Mouse (Mus musculus): ENCODE measurements around the gene S100a2. TPM values are rescaled to one million over a fixed set of nuclear protein-coding genes. Genes with fewer than 3 reads are reported as not detected.
A peak's percentile ranks its signal among the peaks of the same experiment; 100 is the strongest.

Gene S100a2
- polyA plus RNA-seq, 1 experiment from 2014 or later, result not detected

DNA sequence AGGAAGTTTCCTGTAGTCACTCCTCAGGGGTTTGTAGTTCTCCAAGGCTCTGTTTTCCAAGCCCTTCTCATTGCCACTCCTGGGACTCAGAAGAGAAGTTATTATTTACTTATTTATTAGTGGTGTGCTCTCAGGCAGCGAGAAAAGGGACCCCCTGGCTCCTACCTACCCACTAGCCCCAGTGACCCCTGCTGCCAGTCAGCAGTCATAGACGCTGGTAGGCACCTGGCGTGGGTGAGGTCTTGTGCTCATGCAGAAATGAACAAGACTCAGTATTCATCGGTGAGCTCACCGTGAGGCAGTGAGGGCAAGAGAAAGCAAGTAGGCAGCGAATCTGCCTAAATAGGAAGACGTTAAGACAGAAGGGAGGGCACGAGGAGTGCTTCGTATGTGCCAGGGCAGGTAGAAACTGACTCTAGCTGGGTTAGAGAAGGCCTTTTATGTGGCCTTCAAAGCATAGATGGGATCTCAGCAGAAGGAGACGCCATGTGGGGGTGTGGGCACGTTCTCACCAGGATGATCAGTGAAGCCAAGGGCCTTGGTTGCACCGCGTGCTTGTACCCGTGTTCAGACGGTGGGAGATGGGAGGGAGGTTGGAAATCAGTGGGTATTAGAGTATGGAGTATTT lies 3.9 kb upstream of the S100a2 start:
- 0 out of 2 replicates have a peak, but pooled peaks cover 5% of the 10 kb centered on the region for H3K9me3 ChIP-seq (ENCODE audit: control insufficient read depth, low read length)
- no peaks in the 10 kb centered on the region for H3K4me1 ChIP-seq (ENCODE audit: control insufficient read depth, insufficient read depth, low read length)
- no peak for ATAC-seq (ENCODE audit: low read depth)
- no peak overlapping the region for H3K4me2 ChIP-seq (ENCODE audit: low read depth, low read length)
- WGBS, result 84% methylated on average over 15 of the region's 15 CpGs
- no peaks in the 10 kb centered on the region for H3K27me3 ChIP-seq (replicated peaks; ENCODE audit: control insufficient read depth, insufficient read depth, low read length)
- H3K27ac ChIP-seq (replicated peaks; ENCODE audit: low read depth, low read length), result peak overlapping the region; percentile 54
- DNase-seq (ENCODE audit: low spot score), result no peak
- no peak overlapping the region; the same call in 1 of the 2 replicates for H3K9ac ChIP-seq (ENCODE audit: low read depth, low read length)
- H3K4me3 ChIP-seq (ENCODE audit: low read depth, low read length), result no peak overlapping the region
- no peaks in the 10 kb centered on the region for H3K36me3 ChIP-seq (ENCODE audit: control insufficient read depth, insufficient read depth, low read length)

DNA sequence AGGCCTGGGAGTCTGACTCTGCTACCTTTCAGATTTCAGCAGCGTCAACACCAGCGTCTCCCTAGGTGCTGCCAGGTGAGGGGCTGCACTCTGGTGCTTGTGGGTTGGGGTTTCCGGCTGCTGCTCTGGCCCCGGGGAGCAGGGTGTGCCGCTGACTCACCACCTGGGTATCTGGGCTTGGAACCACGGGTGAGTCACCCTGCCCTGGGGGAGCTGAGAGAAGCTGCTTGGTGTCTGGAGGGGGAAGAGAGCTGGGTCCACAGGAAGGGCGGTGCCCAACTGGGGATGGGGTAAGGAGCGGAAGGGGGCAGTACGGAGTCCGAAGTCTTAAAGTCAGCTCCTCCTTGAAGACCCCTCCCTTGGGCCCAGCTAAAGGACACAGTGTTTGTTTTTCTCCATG lies 3.1 kb upstream of the S100a2 start:
- Histone ChIP-seq H3K4me1 (ENCODE audit: control insufficient read depth, insufficient read depth, low read length) (no peaks in the 10 kb centered on the region), H3K4me3 (ENCODE audit: low read depth, low read length) (no peak overlapping the region), H3K27me3 (replicated peaks; ENCODE audit: control insufficient read depth, insufficient read depth, low read length) (no peaks in the 10 kb centered on the region), H3K27ac (replicated peaks; ENCODE audit: low read depth, low read length) (peak overlapping the region; percentile 53; the same call in 1 of the 2 replicates), H3K4me2 (ENCODE audit: low read depth, low read length) (no peak overlapping the region), H3K9ac (ENCODE audit: low read depth, low read length) (no peak overlapping the region), H3K9me3 (ENCODE audit: control insufficient read depth, low read length) (0 out of 2 replicates have a peak, but pooled peaks cover 4% of the 10 kb centered on the region), H3K36me3 (ENCODE audit: control insufficient read depth, insufficient read depth, low read length) (no peaks in the 10 kb centered on the region)
- ATAC-seq (ENCODE audit: low read depth) (peak; percentile 59), DNase-seq (ENCODE audit: low spot score) (peak; percentile 77)
- 65% methylated on average over 8 of the region's 10 CpGs for WGBS

GRCm38 (mm10) chr3:90587361-90588101 lies 2.5 kb upstream of the S100a2 start:
- Histone ChIP-seq H3K27me3 (replicated peaks; ENCODE audit: control insufficient read depth, insufficient read depth, low read length) (no peaks in the 10 kb centered on the region), H3K4me2 (ENCODE audit: low read depth, low read length) (no peak overlapping the region), H3K27ac (replicated peaks; ENCODE audit: low read depth, low read length) (peak overlapping the region; percentile 53; the same call in 1 of the 2 replicates), H3K4me1 (ENCODE audit: control insufficient read depth, insufficient read depth, low read length) (no peaks in the 10 kb centered on the region), H3K36me3 (ENCODE audit: control insufficient read depth, insufficient read depth, low read length) (no peaks in the 10 kb centered on the region), H3K9me3 (ENCODE audit: control insufficient read depth, low read length) (no peaks in the 10 kb centered on the region), H3K9ac (ENCODE audit: low read depth, low read length) (no peak overlapping the region), H3K4me3 (ENCODE audit: low read depth, low read length) (no peak overlapping the region)
- DNase-seq (ENCODE audit: low spot score) (peak; percentile 42), ATAC-seq (ENCODE audit: low read depth) (no peak)
- 86% methylated on average over 14 of the region's 14 CpGs for WGBS

DNA sequence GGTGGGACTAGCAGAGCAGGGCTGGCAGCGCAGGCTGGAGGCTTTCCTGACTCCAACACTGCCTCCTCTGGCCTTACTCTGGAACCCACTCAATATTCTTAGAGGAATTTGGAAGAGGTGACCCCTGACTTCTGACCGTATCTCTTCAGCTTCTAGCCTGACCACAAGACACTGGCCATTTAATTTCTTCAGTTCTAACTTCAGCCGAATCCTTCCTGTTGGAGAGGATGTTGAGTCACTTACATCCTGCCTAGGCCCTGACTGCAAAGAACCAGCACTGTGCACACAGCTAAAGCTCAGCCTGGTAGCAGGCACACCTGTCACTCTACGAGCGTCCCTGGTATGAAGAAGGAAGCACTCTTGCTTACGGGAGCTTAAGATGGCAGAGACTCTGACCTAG lies 657 bp upstream of the S100a2 start:
- H3K9me3 ChIP-seq (ENCODE audit: control insufficient read depth, low read length), result no peaks in the 10 kb centered on the region
- H3K27me3 ChIP-seq (replicated peaks; ENCODE audit: control insufficient read depth, insufficient read depth, low read length), result no peaks in the 10 kb centered on the region
- H3K4me2 ChIP-seq (ENCODE audit: low read depth, low read length), result no peak overlapping the region
- H3K36me3 ChIP-seq (ENCODE audit: control insufficient read depth, insufficient read depth, low read length), result no peaks in the 10 kb centered on the region
- H3K9ac ChIP-seq (ENCODE audit: low read depth, low read length), result no peak overlapping the region
- 76% methylated on average over 6 of the region's 6 CpGs for WGBS
- no peaks in the 10 kb centered on the region for H3K4me1 ChIP-seq (ENCODE audit: control insufficient read depth, insufficient read depth, low read length)
- DNase-seq (ENCODE audit: low spot score) (no peak), ATAC-seq (ENCODE audit: low read depth) (no peak)
- no peak overlapping the region for H3K27ac ChIP-seq (replicated peaks; ENCODE audit: low read depth, low read length)
- H3K4me3 ChIP-seq (ENCODE audit: low read depth, low read length), result no peak overlapping the region

DNA sequence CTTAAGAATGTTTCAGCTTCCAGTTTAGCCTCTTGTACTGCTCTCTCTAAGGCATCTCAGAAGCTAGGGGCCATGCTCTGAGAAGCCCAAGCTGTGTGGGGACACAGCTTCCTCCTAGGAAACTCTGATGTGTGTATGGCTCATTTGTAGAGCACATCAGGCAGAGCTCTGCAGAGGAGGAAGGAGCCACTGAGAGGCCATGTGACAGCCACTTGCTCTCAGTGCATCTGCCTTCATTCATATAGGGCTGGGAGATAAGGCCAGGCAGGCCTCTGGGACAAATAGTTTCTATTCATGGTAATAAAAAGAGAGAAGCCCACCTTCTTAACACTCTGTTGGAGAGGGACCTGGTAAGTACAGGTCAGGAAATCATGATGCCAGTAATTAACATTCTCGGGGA lies 4.4 kb downstream of the S100a2 start:
- no peaks in the 10 kb centered on the region for H3K4me1 ChIP-seq (ENCODE audit: control insufficient read depth, insufficient read depth, low read length)
- H3K9me3 ChIP-seq (ENCODE audit: control insufficient read depth, low read length), result no peaks in the 10 kb centered on the region
- DNase-seq (ENCODE audit: low spot score) (no peak), ATAC-seq (ENCODE audit: low read depth) (no peak)
- H3K9ac ChIP-seq (ENCODE audit: low read depth, low read length), result no peak overlapping the region
- WGBS, result 38% methylated on average over 1 of the region's 1 CpGs
- H3K4me3 ChIP-seq (ENCODE audit: low read depth, low read length), result no peak overlapping the region
- no peaks in the 10 kb centered on the region for H3K27me3 ChIP-seq (replicated peaks; ENCODE audit: control insufficient read depth, insufficient read depth, low read length)
- no peaks in the 10 kb centered on the region for H3K36me3 ChIP-seq (ENCODE audit: control insufficient read depth, insufficient read depth, low read length)
- H3K27ac ChIP-seq (replicated peaks; ENCODE audit: low read depth, low read length), result no peak overlapping the region
- H3K4me2 ChIP-seq (ENCODE audit: low read depth, low read length), result no peak overlapping the region

DNA sequence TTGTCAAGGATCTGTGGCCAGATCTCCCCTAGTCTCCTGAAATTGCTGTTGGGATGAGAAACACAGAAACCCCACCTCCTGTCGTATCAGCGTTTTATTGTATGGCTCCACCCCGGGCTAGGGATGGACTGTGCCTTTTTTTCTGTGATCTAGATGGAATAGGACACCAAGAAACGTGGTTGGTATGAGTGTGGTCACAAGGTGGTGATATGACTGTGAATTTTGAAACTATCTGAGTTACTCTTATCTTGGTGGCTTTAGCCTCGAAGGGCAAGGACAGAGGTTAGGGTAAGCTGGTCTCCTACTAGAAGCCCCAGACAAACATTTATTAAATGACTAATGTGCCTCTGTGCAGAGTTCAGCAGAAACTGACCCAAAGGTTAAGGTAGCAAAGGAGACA lies 5.5 kb downstream of the S100a2 start:
- Histone ChIP-seq H3K4me2 (ENCODE audit: low read depth, low read length) (no peak overlapping the region), H3K4me1 (ENCODE audit: control insufficient read depth, insufficient read depth, low read length) (no peaks in the 10 kb centered on the region), H3K9me3 (ENCODE audit: control insufficient read depth, low read length) (no peaks in the 10 kb centered on the region), H3K27me3 (replicated peaks; ENCODE audit: control insufficient read depth, insufficient read depth, low read length) (no peaks in the 10 kb centered on the region), H3K9ac (ENCODE audit: low read depth, low read length) (no peak overlapping the region), H3K27ac (replicated peaks; ENCODE audit: low read depth, low read length) (no peak overlapping the region), H3K36me3 (ENCODE audit: control insufficient read depth, insufficient read depth, low read length) (no peaks in the 10 kb centered on the region), H3K4me3 (ENCODE audit: low read depth, low read length) (no peak overlapping the region)
- DNase-seq (ENCODE audit: low spot score) (no peak), ATAC-seq (ENCODE audit: low read depth) (no peak)
- 80% methylated on average over 5 of the region's 5 CpGs for WGBS

- H3K4me2 ChIP-seq (ENCODE audit: low read depth, low read length), result no peak overlapping the region
- H3K27ac ChIP-seq (replicated peaks; ENCODE audit: low read depth, low read length), result no peak overlapping the region
- H3K4me3 ChIP-seq (ENCODE audit: low read depth, low read length), result no peak overlapping the region
- H3K9ac ChIP-seq (ENCODE audit: low read depth, low read length), result no peak overlapping the region
- ATAC-seq (ENCODE audit: low read depth) (no peak), DNase-seq (ENCODE audit: low spot score) (no peak)
- no peaks in the 10 kb centered on the region; the same call in 1 of the 2 replicates for H3K4me1 ChIP-seq (ENCODE audit: control insufficient read depth, insufficient read depth, low read length)
- no peaks in the 10 kb centered on the region for H3K36me3 ChIP-seq (ENCODE audit: control insufficient read depth, insufficient read depth, low read length)
- H3K9me3 ChIP-seq (ENCODE audit: control insufficient read depth, low read length), result no peaks in the 10 kb centered on the region
- 85% methylated on average over 6 of the region's 6 CpGs for WGBS
- no peaks in the 10 kb centered on the region for H3K27me3 ChIP-seq (replicated peaks; ENCODE audit: control insufficient read depth, insufficient read depth, low read length)
These were observed 6.8 kb downstream of the S100a2 start for GRCm38 (mm10) chr3:90596810-90597209.

DNA sequence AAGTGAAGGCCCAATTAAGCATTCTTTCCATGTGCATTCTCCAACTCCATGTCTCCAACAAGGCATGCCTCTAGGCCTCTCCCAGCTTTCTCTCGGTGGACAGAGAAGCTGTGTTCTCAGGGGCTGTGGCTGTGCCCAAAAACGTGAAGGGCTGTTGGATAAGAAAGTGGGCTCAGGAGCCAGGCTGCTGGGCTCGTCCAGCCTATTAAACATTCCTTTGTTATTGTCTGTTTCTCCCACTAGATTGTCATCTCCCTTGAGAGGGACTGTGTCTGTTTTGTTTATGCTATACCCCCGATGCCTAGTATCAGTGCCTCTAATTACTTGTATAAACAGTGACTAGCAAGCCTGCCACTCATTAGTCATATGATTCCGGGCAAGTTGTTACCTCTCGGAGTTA lies 7.7 kb downstream of the S100a2 start:
- Histone ChIP-seq H3K9ac (ENCODE audit: low read depth, low read length) (no peak overlapping the region), H3K27me3 (replicated peaks; ENCODE audit: control insufficient read depth, insufficient read depth, low read length) (no peaks in the 10 kb centered on the region), H3K4me3 (ENCODE audit: low read depth, low read length) (no peak overlapping the region), H3K27ac (replicated peaks; ENCODE audit: low read depth, low read length) (no peak overlapping the region), H3K4me1 (ENCODE audit: control insufficient read depth, insufficient read depth, low read length) (peaks cover under 1% of the 10 kb centered on the region), H3K36me3 (ENCODE audit: control insufficient read depth, insufficient read depth, low read length) (no peaks in the 10 kb centered on the region), H3K9me3 (ENCODE audit: control insufficient read depth, low read length) (no peaks in the 10 kb centered on the region), H3K4me2 (ENCODE audit: low read depth, low read length) (no peak overlapping the region)
- ATAC-seq (ENCODE audit: low read depth) (no peak), DNase-seq (ENCODE audit: low spot score) (no peak)
- 27% methylated on average over 6 of the region's 6 CpGs for WGBS

- H3K4me2 ChIP-seq (ENCODE audit: low read depth, low read length), result no peak overlapping the region
- 75% methylated on average over 4 of the region's 4 CpGs for WGBS
- H3K27me3 ChIP-seq (replicated peaks; ENCODE audit: control insufficient read depth, insufficient read depth, low read length), result no peaks in the 10 kb centered on the region
- H3K36me3 ChIP-seq (ENCODE audit: control insufficient read depth, insufficient read depth, low read length), result no peaks in the 10 kb centered on the region
- ATAC-seq (ENCODE audit: low read depth) (no peak), DNase-seq (ENCODE audit: low spot score) (no peak)
- no peak overlapping the region for H3K4me3 ChIP-seq (ENCODE audit: low read depth, low read length)
- no peak overlapping the region for H3K27ac ChIP-seq (replicated peaks; ENCODE audit: low read depth, low read length)
- no peak overlapping the region for H3K9ac ChIP-seq (ENCODE audit: low read depth, low read length)
- no peaks in the 10 kb centered on the region for H3K9me3 ChIP-seq (ENCODE audit: control insufficient read depth, low read length)
- H3K4me1 ChIP-seq (ENCODE audit: control insufficient read depth, insufficient read depth, low read length), result peaks cover 5% of the 10 kb centered on the region
These were observed 8.2 kb downstream of the S100a2 start for GRCm38 (mm10) chr3:90598212-90598611.
